In the genomic region with DNA sequence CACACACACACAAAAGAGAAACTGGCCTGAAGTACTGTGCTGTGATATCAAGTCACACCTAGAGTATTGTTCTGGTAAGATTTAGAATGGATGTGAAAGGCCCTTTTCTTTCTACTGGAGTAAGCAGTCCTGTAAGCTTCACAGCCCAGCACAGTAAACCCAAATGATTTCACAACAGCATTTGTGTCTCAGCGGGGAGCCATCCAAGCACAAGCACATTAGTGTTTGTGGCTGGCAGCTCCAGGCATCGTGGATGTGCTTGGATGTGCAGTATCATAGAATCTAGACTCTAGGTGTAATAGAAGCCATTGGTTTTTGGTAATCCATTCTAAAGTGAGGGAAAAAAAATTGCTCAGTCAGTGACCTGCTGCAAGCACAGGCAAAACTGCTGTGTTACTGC, we compare ENCODE assay signal across 20 mouse cellular contexts. TPM values are rescaled to one million over a fixed set of nuclear protein-coding genes. Genes with fewer than 3 reads are reported as not detected.
DNase-seq lines count a peak whose midpoint lies in the region; ATAC-seq and TF ChIP-seq lines count a peak whose summit lies in the region.
"Had no signal": no experiment of that assay in that cellular context is flagged by ENCODE, and none has a peak within 500 bp of the region (broad histone marks: within the 10 kb centered on the region; RNA-seq: fewer than 3 reads in every experiment).

No protein-coding gene starts in this region.

- WGBS in midbrain, postnatal 0 days, result 75% methylated on average over 2 of the region's 2 CpGs
- WGBS in midbrain, embryonic 13.5 days, result 85% methylated on average over 2 of the region's 2 CpGs
- WGBS in hindbrain, embryonic 16.5 days, result 64% methylated on average over 2 of the region's 2 CpGs

- H3K9me3 ChIP-seq in midbrain, postnatal 0 days (ENCODE audit: low read length), result no peaks in the 10 kb centered on the region
- H3K9me3 ChIP-seq in midbrain, embryonic 13.5 days, result no peaks in the 10 kb centered on the region
- no peaks in the 10 kb centered on the region for H3K9me3 ChIP-seq in hindbrain, embryonic 16.5 days (ENCODE audit: control insufficient read depth, low read length)
- H3K9me3 ChIP-seq: embryonic facial prominence, embryonic 12.5 days; forebrain, embryonic 15.5 days; heart, embryonic 15.5 days had no signal

- no peak overlapping the region for H3K4me3 ChIP-seq in midbrain, postnatal 0 days (ENCODE audit: low read depth, low read length)
- H3K4me3 ChIP-seq in midbrain, embryonic 13.5 days (replicated peaks), result no peak overlapping the region
- no peak overlapping the region for H3K4me3 ChIP-seq in hindbrain, embryonic 16.5 days (ENCODE audit: low read length)
- H3K4me3 ChIP-seq: embryonic facial prominence, embryonic 12.5 days; forebrain, embryonic 15.5 days; heart, adult 2 months; heart, embryonic 15.5 days had no signal

- no peaks in the 10 kb centered on the region for H3K27me3 ChIP-seq in midbrain, postnatal 0 days (ENCODE audit: insufficient read depth, low read length)
- H3K27me3 ChIP-seq in midbrain, embryonic 13.5 days, result no peaks in the 10 kb centered on the region
- no peaks in the 10 kb centered on the region for H3K27me3 ChIP-seq in hindbrain, embryonic 16.5 days (replicated peaks; ENCODE audit: control insufficient read depth, insufficient read depth, low read length)
- H3K27me3 ChIP-seq: embryonic facial prominence, embryonic 12.5 days; forebrain, embryonic 15.5 days; heart, embryonic 15.5 days had no signal

- no peak overlapping the region for H3K4me2 ChIP-seq in midbrain, postnatal 0 days (ENCODE audit: low read depth, low read length, poor library complexity, severe bottlenecking)
- no peak overlapping the region for H3K4me2 ChIP-seq in midbrain, embryonic 13.5 days (replicated peaks)
- no peak overlapping the region for H3K4me2 ChIP-seq in hindbrain, embryonic 16.5 days (ENCODE audit: low read length)
- H3K4me2 ChIP-seq: embryonic facial prominence, embryonic 12.5 days; forebrain, embryonic 15.5 days; heart, embryonic 11.5 days; heart, embryonic 15.5 days had no signal

- DNase-seq in frontal cortex, adult 2 months (ENCODE audit: extremely low spot score in 1 of 2, low spot score in 1 of 2), result no peak
- DNase-seq in midbrain, postnatal 0 days (ENCODE audit: low spot score), result peak; percentile 52
- DNase-seq in kidney, postnatal 10 days, result no peak
- DNase-seq in urinary bladder, postnatal 25 days (ENCODE audit: low spot score), result no peak
- DNase-seq: adrenal gland, adult 8-10 months; adrenal gland, postnatal 36 days; B cell, adult 2 months; cerebellum, adult 11 months; cerebellum, adult 9-10 months; gastrocnemius, postnatal 14 days; heart, adult 2 months; heart, postnatal 14 days had no signal

- H3K4me1 ChIP-seq in midbrain, postnatal 0 days (ENCODE audit: insufficient read depth, low read length), result no peaks in the 10 kb centered on the region
- H3K4me1 ChIP-seq in midbrain, embryonic 13.5 days (replicated peaks), result no peaks in the 10 kb centered on the region
- peaks cover 2% of the 10 kb centered on the region; the same call in 1 of the 2 replicates for H3K4me1 ChIP-seq in hindbrain, embryonic 16.5 days (ENCODE audit: control insufficient read depth, insufficient read depth, low read depth, low read length)
- H3K4me1 ChIP-seq: embryonic facial prominence, embryonic 12.5 days; forebrain, embryonic 15.5 days had no signal

- 0 out of 2 replicates have a peak, but pooled peaks have one; percentile 2 for ATAC-seq in frontal cortex, adult (ENCODE audit: low TSS enrichment)
- ATAC-seq in midbrain, postnatal 0 days (ENCODE audit: low FRiP score), result no peak
- no peak for ATAC-seq in midbrain, embryonic 13.5 days
- peak; percentile 25; the same call in 1 of the 2 replicates for ATAC-seq in hindbrain, embryonic 16.5 days
- ATAC-seq: forebrain, embryonic 15.5 days had no signal

- H3K27ac ChIP-seq in midbrain, postnatal 0 days (ENCODE audit: low read depth, low read length), result no peak overlapping the region
- H3K27ac ChIP-seq in midbrain, embryonic 13.5 days, result no peak overlapping the region
- H3K27ac ChIP-seq in hindbrain, embryonic 16.5 days (ENCODE audit: low read depth, low read length), result peak overlapping the region; percentile 41; the same call in 1 of the 2 replicates
- H3K27ac ChIP-seq: embryonic facial prominence, embryonic 12.5 days; forebrain, embryonic 15.5 days; heart, adult 2 months; heart, embryonic 15.5 days had no signal

- peaks cover 33% of the 10 kb centered on the region for H3K36me3 ChIP-seq in midbrain, postnatal 0 days (ENCODE audit: insufficient read depth, low read length)
- peaks cover 66% of the 10 kb centered on the region for H3K36me3 ChIP-seq in midbrain, embryonic 13.5 days
- H3K36me3 ChIP-seq in hindbrain, embryonic 16.5 days (ENCODE audit: control insufficient read depth, insufficient read depth, low read length), result peaks cover 18% of the 10 kb centered on the region

- no peak overlapping the region for H3K9ac ChIP-seq in midbrain, postnatal 0 days (replicated peaks; ENCODE audit: low read length, poor library complexity, severe bottlenecking)
- H3K9ac ChIP-seq in midbrain, embryonic 13.5 days (replicated peaks), result no peak overlapping the region
- H3K9ac ChIP-seq in hindbrain, embryonic 16.5 days (ENCODE audit: low read depth, low read length), result no peak overlapping the region
- H3K9ac ChIP-seq: embryonic facial prominence, embryonic 12.5 days; forebrain, embryonic 15.5 days; heart, embryonic 15.5 days had no signal

- no peak for TF ChIP-seq CTCF in midbrain, postnatal 0 days (IDR thresholded peaks at IDR 0.05)

RNA-seq across cellular contexts. Expression of a gene that starts 28.7 kb away (rescaled TPM):
- 15.5 and 22.2 TPM in 2 replicates for polyA plus RNA-seq in frontal cortex, adult 2 months (2012; rRNA removed)
- total RNA-seq in midbrain, postnatal 0 days (2014; rRNA removed), result 39.0 and 74.2 TPM in 2 replicates
- polyA plus RNA-seq in midbrain, postnatal 0 days (2015; fragmentation: Nextera tagmentation; extraction: Ambion mirVana), result not detected in 2 replicates
- polyA plus RNA-seq in midbrain, embryonic 13.5 days (2015; fragmentation: Nextera tagmentation; extraction: Ambion mirVana), result 4.4 and 10.3 TPM in 2 replicates
- polyA plus RNA-seq in hindbrain, embryonic 16.5 days (2015; fragmentation: Nextera tagmentation; extraction: Ambion mirVana), result 9.8 and 12.4 TPM in 2 replicates
- polyA plus RNA-seq: embryonic facial prominence, embryonic 12.5 days; forebrain, embryonic 11.5 days; forebrain, embryonic 15.5 days; heart, embryonic 15.5 days had no signal

RNA-seq across cellular contexts. Expression of a gene that starts 29.2 kb away (rescaled TPM):
- polyA plus RNA-seq in frontal cortex, adult 2 months (2012; rRNA removed), result 86.8 and 98.2 TPM in 2 replicates
- 88.5 and 88.8 TPM in 2 replicates for total RNA-seq in midbrain, postnatal 0 days (2014; rRNA removed)
- 93.6 and 94.6 TPM in 2 replicates for polyA plus RNA-seq in midbrain, postnatal 0 days (2015; fragmentation: Nextera tagmentation; extraction: Ambion mirVana)
- 130 and 137 TPM in 2 replicates for polyA plus RNA-seq in midbrain, embryonic 13.5 days (2015; fragmentation: Nextera tagmentation; extraction: Ambion mirVana)
- 120 and 152 TPM in 2 replicates for polyA plus RNA-seq in hindbrain, embryonic 16.5 days (2015; fragmentation: Nextera tagmentation; extraction: Ambion mirVana)

RNA-seq across cellular contexts. Expression of a gene that starts 52.9 kb away (rescaled TPM):
- 3.4 and 4.0 TPM in 2 replicates for polyA plus RNA-seq in frontal cortex, adult 2 months (2012; rRNA removed)
- total RNA-seq in midbrain, postnatal 0 days (2014; rRNA removed), result 5.3 and 5.7 TPM in 2 replicates
- 4.1 and 4.7 TPM in 2 replicates for polyA plus RNA-seq in midbrain, postnatal 0 days (2015; fragmentation: Nextera tagmentation; extraction: Ambion mirVana)
- 1.9 and 2.1 TPM in 2 replicates for polyA plus RNA-seq in midbrain, embryonic 13.5 days (2015; fragmentation: Nextera tagmentation; extraction: Ambion mirVana)
- polyA plus RNA-seq in hindbrain, embryonic 16.5 days (2015; fragmentation: Nextera tagmentation; extraction: Ambion mirVana), result 2.7 and 3.1 TPM in 2 replicates

Comparison
In these comparisons a context has a peak if more than half of its experiments do, and no peak if none do; other contexts are left out.
1. ATAC-seq: peak in frontal cortex, adult (single experiment) and hindbrain, embryonic 16.5 days (single experiment); none in midbrain, postnatal 0 days (single experiment) and midbrain, embryonic 13.5 days (single experiment).